ENCODE assay signal across 8 mouse cellular contexts in the genomic region with DNA sequence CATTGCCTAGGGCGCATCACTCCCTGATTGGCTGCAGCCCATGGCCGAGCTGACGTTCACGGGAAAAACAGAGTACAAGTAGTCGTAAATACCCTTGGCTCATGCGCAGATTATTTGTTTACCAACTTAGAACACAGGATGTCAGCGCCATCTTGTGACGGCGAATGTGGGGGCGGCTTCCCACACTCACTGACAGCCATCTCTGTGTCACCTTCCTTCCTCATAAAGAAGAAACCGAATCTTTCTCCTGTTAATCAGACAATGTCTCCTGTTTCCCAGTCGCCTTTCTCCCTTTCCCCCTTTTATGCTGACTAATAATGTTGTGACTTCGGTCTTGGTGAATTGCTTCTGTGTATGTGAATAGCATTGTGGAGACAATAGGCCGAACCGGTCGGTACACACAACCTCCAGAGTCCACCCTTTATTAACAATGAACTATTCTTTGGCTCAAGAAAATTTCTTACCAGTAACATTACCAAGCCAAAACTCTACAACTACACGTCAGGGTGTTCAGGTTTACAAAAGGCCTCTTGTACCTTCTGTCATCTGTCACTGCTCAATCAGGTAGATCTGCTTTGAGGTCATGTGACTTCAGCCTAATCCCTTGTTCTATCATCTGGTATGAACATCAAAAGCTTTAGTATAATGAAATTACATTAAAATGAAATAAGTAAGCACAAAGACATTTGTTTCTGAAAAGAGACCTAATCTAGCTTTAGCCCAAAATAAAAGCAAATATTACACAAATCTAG. TPM values are rescaled to one million over a fixed set of nuclear protein-coding genes. Genes with fewer than 3 reads are reported as not detected.
DNase-seq lines count a peak whose midpoint lies in the region; ATAC-seq lines count a peak whose summit lies in the region.

No protein-coding gene starts in this region.

- peak overlapping the region; percentile 10; the same call in 1 of the 2 replicates for H3K27ac ChIP-seq in macrophage
- H3K27ac ChIP-seq in stomach, embryonic 16.5 days (ENCODE audit: low read length), result peak overlapping the region; percentile 66; the same call in 1 of the 2 replicates

- no peak overlapping the region for H3K9ac ChIP-seq in stomach, embryonic 16.5 days (ENCODE audit: low read length)

- WGBS in macrophage (ENCODE audit: missing documents), result 62% methylated on average over 9 of the region's 17 CpGs
- WGBS in stomach, embryonic 16.5 days, result 64% methylated on average over 11 of the region's 17 CpGs

- no peaks in the 10 kb centered on the region for H3K27me3 ChIP-seq in stomach, embryonic 16.5 days (ENCODE audit: control insufficient read depth, insufficient read depth, low read length)

- no peaks in the 10 kb centered on the region for H3K79me2 ChIP-seq in macrophage (ENCODE audit: inconsistent target)

- intact Hi-C loops in heart, postnatal 10 days (cut with DNase I), result no loop called here

- H3K4me2 ChIP-seq in stomach, embryonic 16.5 days (ENCODE audit: low read depth, low read length), result peak overlapping the region; percentile 37

- H3K4me1 ChIP-seq in stomach, embryonic 16.5 days (ENCODE audit: control insufficient read depth, insufficient read depth, low read length), result no peaks in the 10 kb centered on the region

- H3K9me3 ChIP-seq in stomach, embryonic 16.5 days (replicated peaks; ENCODE audit: control insufficient read depth, low read length), result no peaks in the 10 kb centered on the region

- H3K36me3 ChIP-seq in macrophage (ENCODE audit: inconsistent target), result no peaks in the 10 kb centered on the region
- H3K36me3 ChIP-seq in stomach, embryonic 16.5 days (ENCODE audit: control insufficient read depth, insufficient read depth, low read length), result no peaks in the 10 kb centered on the region

- peak; percentile 94 for ATAC-seq in CD4-positive, CD25-positive, alpha-beta regulatory T cell, adult 4 months
- ATAC-seq in stomach, embryonic 16.5 days (ENCODE audit: insufficient read depth, low FRiP score), result no peak

- peak; percentile 38 to 76 for DNase-seq in adrenal gland, adult (ENCODE audit: inconsistent age in 2 of 2, low spot score in 1 of 2)
- DNase-seq in adrenal gland, postnatal 25 days, result no peak
- peak; percentile 39 for DNase-seq in embryo, embryonic 9.5 days (ENCODE audit: extremely low spot score)
- DNase-seq in heart, postnatal 10 days, result peak; percentile 24 to 34
- DNase-seq in kidney, postnatal 36 days, result peak; percentile 45 to 47

- no peak overlapping the region for H3K4me3 ChIP-seq in macrophage (ENCODE audit: inconsistent target)
- H3K4me3 ChIP-seq in stomach, embryonic 16.5 days (replicated peaks; ENCODE audit: low read length), result peak overlapping the region; percentile 5

RNA-seq across cellular contexts. Expression of a gene that starts 22.6 kb away (rescaled TPM):
- 0.61 and 0.86 TPM in 2 replicates for total RNA-seq in adrenal gland, postnatal 25 days (2021)
- polyA plus RNA-seq in CD4-positive, CD25-positive, alpha-beta regulatory T cell, adult 4 months (2017; shearing (Covaris generic)), result 1 to 10 TPM; 4.5 to 8.1 TPM
- total RNA-seq in heart, postnatal 10 days (2021), result 1 to 10 TPM; 1.1 to 1.4 TPM
- under 1 TPM in 13 of 26 experiments, not detected in 13; 0.29 to 0.77 (median 0.43) TPM for total RNA-seq in macrophage (2018; cell fraction: chromatin; rRNA removed)
- under 1 TPM in 22 of 26 experiments, not detected in 4; 0.03 to 0.33 (median 0.09) TPM for total RNA-seq in macrophage (2018; cell fraction: cytosol; rRNA removed)
- 1 to 10 TPM in 1 of 26 experiments, under 1 TPM in 14, not detected in 11; 0.20 to 1.0 (median 0.39) TPM for total RNA-seq in macrophage (2018; cell fraction: nucleus; rRNA removed)
- 0.15 to 0.27 TPM in 2 of 3 replicates, not detected in the other for polyA plus RNA-seq in macrophage (2018)
- 19.0 and 21.6 TPM in 2 replicates for polyA plus RNA-seq in stomach, embryonic 16.5 days (2015; fragmentation: Nextera tagmentation; extraction: Ambion mirVana)

RNA-seq across cellular contexts. Expression of a gene that starts 41.7 kb away (rescaled TPM):
- 9.5 and 10.7 TPM in 2 replicates for total RNA-seq in adrenal gland, postnatal 25 days (2021)
- polyA plus RNA-seq in CD4-positive, CD25-positive, alpha-beta regulatory T cell, adult 4 months (2017; shearing (Covaris generic)), result under 1 TPM; 0.69 to 0.82 TPM
- 1 to 10 TPM in 1 of 2 experiments, under 1 TPM in 1; 0.94 to 1.2 TPM for total RNA-seq in heart, postnatal 10 days (2021)
- total RNA-seq in macrophage (2018; cell fraction: chromatin; rRNA removed), result 1 to 10 TPM in 2 of 26 experiments, under 1 TPM in 3, not detected in 21; 0.44 to 2.8 (median 0.80) TPM
- total RNA-seq in macrophage (2018; cell fraction: cytosol; rRNA removed), result 1 to 10 TPM in 1 of 26 experiments, under 1 TPM in 12, not detected in 13; 0.04 to 1.5 (median 0.07) TPM
- total RNA-seq in macrophage (2018; cell fraction: nucleus; rRNA removed), result 1 to 10 TPM in 3 of 26 experiments, under 1 TPM in 3, not detected in 20; 0.53 to 2.0 (median 0.90) TPM
- polyA plus RNA-seq in macrophage (2018), result not detected in 3 replicates
- 65.9 and 76.9 TPM in 2 replicates for polyA plus RNA-seq in stomach, embryonic 16.5 days (2015; fragmentation: Nextera tagmentation; extraction: Ambion mirVana)

RNA-seq across cellular contexts. Expression of a gene that starts 56.6 kb away (rescaled TPM):
- total RNA-seq in adrenal gland, postnatal 25 days (2021), result 68.4 and 77.9 TPM in 2 replicates
- 100 to 1,000 TPM; 107 to 115 TPM for polyA plus RNA-seq in CD4-positive, CD25-positive, alpha-beta regulatory T cell, adult 4 months (2017; shearing (Covaris generic))
- 10 to 100 TPM; 77.7 to 78.5 TPM for total RNA-seq in heart, postnatal 10 days (2021)
- 10 to 100 TPM in 20 of 26 experiments, 1 to 10 TPM in 6; 6.1 to 35.7 (median 17.9) TPM for total RNA-seq in macrophage (2018; cell fraction: chromatin; rRNA removed)
- total RNA-seq in macrophage (2018; cell fraction: cytosol; rRNA removed), result 100 to 1,000 TPM in 3 of 26 experiments, 10 to 100 TPM in 23; 72.7 to 110 (median 85.0) TPM
- 10 to 100 TPM; 11.9 to 58.2 (median 31.1) TPM for total RNA-seq in macrophage (2018; cell fraction: nucleus; rRNA removed)
- 94.8 to 163 TPM (median 124 TPM) in 3 replicates for polyA plus RNA-seq in macrophage (2018)
- 221 and 225 TPM in 2 replicates for polyA plus RNA-seq in stomach, embryonic 16.5 days (2015; fragmentation: Nextera tagmentation; extraction: Ambion mirVana)

RNA-seq across cellular contexts. Expression of a gene that starts 56.6 kb away (rescaled TPM):
- 22.6 and 22.8 TPM in 2 replicates for total RNA-seq in adrenal gland, postnatal 25 days (2021)
- 10 to 100 TPM; 23.8 to 25.8 TPM for polyA plus RNA-seq in CD4-positive, CD25-positive, alpha-beta regulatory T cell, adult 4 months (2017; shearing (Covaris generic))
- total RNA-seq in heart, postnatal 10 days (2021), result 10 to 100 TPM; 19.9 to 20.2 TPM
- total RNA-seq in macrophage (2018; cell fraction: chromatin; rRNA removed), result 10 to 100 TPM; 15.5 to 67.9 (median 40.6) TPM
- 10 to 100 TPM; 15.6 to 27.7 (median 23.7) TPM for total RNA-seq in macrophage (2018; cell fraction: cytosol; rRNA removed)
- 10 to 100 TPM; 14.2 to 49.6 (median 26.8) TPM for total RNA-seq in macrophage (2018; cell fraction: nucleus; rRNA removed)
- polyA plus RNA-seq in macrophage (2018), result 19.7 to 30.9 TPM (median 22.6 TPM) in 3 replicates
- 19.0 and 21.2 TPM in 2 replicates for polyA plus RNA-seq in stomach, embryonic 16.5 days (2015; fragmentation: Nextera tagmentation; extraction: Ambion mirVana)

RNA-seq across cellular contexts. Expression of a gene that starts 57.2 kb away (rescaled TPM):
- 4.9 and 13.1 TPM in 2 replicates for total RNA-seq in adrenal gland, postnatal 25 days (2021)
- 10 to 100 TPM; 15.8 to 22.5 TPM for polyA plus RNA-seq in CD4-positive, CD25-positive, alpha-beta regulatory T cell, adult 4 months (2017; shearing (Covaris generic))
- 10 to 100 TPM; 14.7 to 16.8 TPM for total RNA-seq in heart, postnatal 10 days (2021)
- 10 to 100 TPM in 23 of 26 experiments, 1 to 10 TPM in 3; 8.8 to 35.1 (median 17.6) TPM for total RNA-seq in macrophage (2018; cell fraction: chromatin; rRNA removed)
- total RNA-seq in macrophage (2018; cell fraction: cytosol; rRNA removed), result 1 to 10 TPM; 1.6 to 6.7 (median 4.1) TPM
- 10 to 100 TPM in 18 of 26 experiments, 1 to 10 TPM in 8; 4.7 to 23.5 (median 11.8) TPM for total RNA-seq in macrophage (2018; cell fraction: nucleus; rRNA removed)
- polyA plus RNA-seq in macrophage (2018), result 4.5 to 10.7 TPM (median 5.4 TPM) in 3 replicates
- 6.0 and 12.8 TPM in 2 replicates for polyA plus RNA-seq in stomach, embryonic 16.5 days (2015; fragmentation: Nextera tagmentation; extraction: Ambion mirVana)

Comparison
In these comparisons a context has a peak if more than half of its experiments do, and no peak if none do; other contexts are left out.
1. RNA of a gene that starts 41.7 kb away (polyA plus RNA-seq): 65.9 to 76.9 TPM in stomach, embryonic 16.5 days; 0.69 to 0.82 TPM in CD4-positive, CD25-positive, alpha-beta regulatory T cell, adult 4 months and not detected in macrophage; every median in the first group is over 10 times any median in the second.